Mouse (Mus musculus): ENCODE measurements around the gene Acrbp. TPM values are rescaled to one million over a fixed set of nuclear protein-coding genes. Genes with fewer than 3 reads are reported as not detected.

Gene Acrbp
- polyA plus RNA-seq, 1 experiment from 2014 or later, result 4.5 TPM

- H3K9me3 ChIP-seq (replicated peaks; ENCODE audit: control insufficient read depth, low read length), result no peaks in the 10 kb centered on the region
- no peak overlapping the region for H3K4me3 ChIP-seq (ENCODE audit: low read depth, low read length)
- no peak overlapping the region for H3K9ac ChIP-seq (ENCODE audit: low read depth, low read length)
- H3K36me3 ChIP-seq (ENCODE audit: control insufficient read depth, insufficient read depth), result peaks cover 57% of the 10 kb centered on the region
- no peaks in the 10 kb centered on the region for H3K27me3 ChIP-seq (ENCODE audit: control insufficient read depth, insufficient read depth, low read depth, low read length)
- WGBS (ENCODE audit: insufficient replicate concordance), result 93% methylated on average over 9 of the region's 9 CpGs
- H3K4me1 ChIP-seq (ENCODE audit: control insufficient read depth, low read depth, low read length), result peaks cover 48% of the 10 kb centered on the region
- H3K27ac ChIP-seq (ENCODE audit: low read length), result no peak overlapping the region
- ATAC-seq (ENCODE audit: low read depth), result no peak
- no peak overlapping the region for H3K4me2 ChIP-seq (ENCODE audit: low read depth, low read length)
Observed at GRCm38 (mm10) chr6:125101444-125101843, 52.0 kb downstream of the Acrbp start.

- peak overlapping the region; percentile 86 for H3K27ac ChIP-seq (ENCODE audit: low read length)
Observed at GRCm38 (mm10) chr6:125104223-125104622, 54.7 kb downstream of the Acrbp start.

GRCm38 (mm10) chr6:125107705-125108104 lies 58.2 kb downstream of the Acrbp start:
- Histone ChIP-seq H3K36me3 (ENCODE audit: control insufficient read depth, insufficient read depth) (peaks cover 79% of the 10 kb centered on the region), H3K4me2 (ENCODE audit: low read depth, low read length) (no peak overlapping the region), H3K27ac (ENCODE audit: low read length) (no peak overlapping the region), H3K9ac (ENCODE audit: low read depth, low read length) (no peak overlapping the region), H3K4me1 (ENCODE audit: control insufficient read depth, low read depth, low read length) (peaks cover 17% of the 10 kb centered on the region), H3K4me3 (ENCODE audit: low read depth, low read length) (no peak overlapping the region), H3K27me3 (ENCODE audit: control insufficient read depth, insufficient read depth, low read depth, low read length) (no peaks in the 10 kb centered on the region), H3K9me3 (replicated peaks; ENCODE audit: control insufficient read depth, low read length) (no peaks in the 10 kb centered on the region)
- 85% methylated on average over 2 of the region's 2 CpGs for WGBS (ENCODE audit: insufficient replicate concordance)
- no peak for ATAC-seq (ENCODE audit: low read depth)

More at GRCm38 (mm10) chr6:125104223-125104622, 54.7 kb downstream of the Acrbp start:
- H3K4me3 ChIP-seq (ENCODE audit: low read depth, low read length), result no peak overlapping the region
- H3K27me3 ChIP-seq (ENCODE audit: control insufficient read depth, insufficient read depth, low read depth, low read length), result no peaks in the 10 kb centered on the region
- H3K36me3 ChIP-seq (ENCODE audit: control insufficient read depth, insufficient read depth), result peaks cover 79% of the 10 kb centered on the region
- H3K4me1 ChIP-seq (ENCODE audit: control insufficient read depth, low read depth, low read length), result peaks cover 24% of the 10 kb centered on the region
- H3K9me3 ChIP-seq (replicated peaks; ENCODE audit: control insufficient read depth, low read length), result no peaks in the 10 kb centered on the region
- H3K9ac ChIP-seq (ENCODE audit: low read depth, low read length), result no peak overlapping the region
- WGBS (ENCODE audit: insufficient replicate concordance), result 22% methylated on average over 4 of the region's 4 CpGs
- peak overlapping the region; percentile 48 for H3K4me2 ChIP-seq (ENCODE audit: low read depth, low read length)
- ATAC-seq (ENCODE audit: low read depth), result peak; percentile 100

GRCm38 (mm10) chr6:125109371-125109770 lies 59.9 kb downstream of the Acrbp start:
- H3K4me2 ChIP-seq (ENCODE audit: low read depth, low read length), result no peak overlapping the region
- no peaks in the 10 kb centered on the region for H3K9me3 ChIP-seq (replicated peaks; ENCODE audit: control insufficient read depth, low read length)
- no peak overlapping the region for H3K27ac ChIP-seq (ENCODE audit: low read length)
- no peak overlapping the region for H3K9ac ChIP-seq (ENCODE audit: low read depth, low read length)
- peaks cover 7% of the 10 kb centered on the region for H3K4me1 ChIP-seq (ENCODE audit: control insufficient read depth, low read depth, low read length)
- WGBS (ENCODE audit: insufficient replicate concordance), result 87% methylated on average over 14 of the region's 14 CpGs
- peaks cover 89% of the 10 kb centered on the region for H3K36me3 ChIP-seq (ENCODE audit: control insufficient read depth, insufficient read depth)
- no peak overlapping the region for H3K4me3 ChIP-seq (ENCODE audit: low read depth, low read length)
- ATAC-seq (ENCODE audit: low read depth), result no peak
- no peaks in the 10 kb centered on the region for H3K27me3 ChIP-seq (ENCODE audit: control insufficient read depth, insufficient read depth, low read depth, low read length)

GRCm38 (mm10) chr6:125110927-125111326 lies 61.4 kb downstream of the Acrbp start:
- no peaks in the 10 kb centered on the region for H3K9me3 ChIP-seq (replicated peaks; ENCODE audit: control insufficient read depth, low read length)
- ATAC-seq (ENCODE audit: low read depth), result no peak
- 86% methylated on average over 7 of the region's 7 CpGs for WGBS (ENCODE audit: insufficient replicate concordance)
- no peak overlapping the region for H3K9ac ChIP-seq (ENCODE audit: low read depth, low read length)
- H3K4me1 ChIP-seq (ENCODE audit: control insufficient read depth, low read depth, low read length), result no peaks in the 10 kb centered on the region
- no peak overlapping the region for H3K4me3 ChIP-seq (ENCODE audit: low read depth, low read length)
- H3K27me3 ChIP-seq (ENCODE audit: control insufficient read depth, insufficient read depth, low read depth, low read length), result no peaks in the 10 kb centered on the region
- no peak overlapping the region for H3K27ac ChIP-seq (ENCODE audit: low read length)
- H3K36me3 ChIP-seq (ENCODE audit: control insufficient read depth, insufficient read depth), result peaks cover 84% of the 10 kb centered on the region
- no peak overlapping the region for H3K4me2 ChIP-seq (ENCODE audit: low read depth, low read length)

GRCm38 (mm10) chr6:125112553-125112952 lies 63.1 kb downstream of the Acrbp start:
- no peak overlapping the region for H3K9ac ChIP-seq (ENCODE audit: low read depth, low read length)
- 69% methylated on average over 11 of the region's 11 CpGs for WGBS (ENCODE audit: insufficient replicate concordance)

More at GRCm38 (mm10) chr6:125112553-125112952, 63.1 kb downstream of the Acrbp start:
- Histone ChIP-seq H3K9me3 (replicated peaks; ENCODE audit: control insufficient read depth, low read length) (no peaks in the 10 kb centered on the region), H3K4me1 (ENCODE audit: control insufficient read depth, low read depth, low read length) (no peaks in the 10 kb centered on the region), H3K27me3 (ENCODE audit: control insufficient read depth, insufficient read depth, low read depth, low read length) (no peaks in the 10 kb centered on the region), H3K36me3 (ENCODE audit: control insufficient read depth, insufficient read depth) (peaks cover 78% of the 10 kb centered on the region), H3K4me2 (ENCODE audit: low read depth, low read length) (no peak overlapping the region), H3K4me3 (ENCODE audit: low read depth, low read length) (no peak overlapping the region), H3K27ac (ENCODE audit: low read length) (no peak overlapping the region)
- ATAC-seq (ENCODE audit: low read depth), result no peak

Small RNA genes lying within 50 kb of the gene (microRNA-seq; reads per million reads assigned to microRNA genes)
- not detected for gene Mir7045

Other genes starting within 250 kb of the Acrbp start
- 8.6 and 9.1 TPM in 2 replicates for gene Spsb2, start 241.0 kb upstream of the Acrbp start, polyA plus RNA-seq (2015; fragmentation: Nextera tagmentation; extraction: Ambion mirVana)
- 450 and 452 TPM in 2 replicates for gene Tpi1, start 235.4 kb upstream of the Acrbp start, polyA plus RNA-seq (2015; fragmentation: Nextera tagmentation; extraction: Ambion mirVana)
- 50.0 and 52.7 TPM in 2 replicates for gene Usp5, start 220.2 kb upstream of the Acrbp start, polyA plus RNA-seq (2015; fragmentation: Nextera tagmentation; extraction: Ambion mirVana)
- gene Cdca3, start 220.1 kb upstream of the Acrbp start, polyA plus RNA-seq (2015; fragmentation: Nextera tagmentation; extraction: Ambion mirVana), result 171 and 180 TPM in 2 replicates
- gene Gnb3, start 209.4 kb upstream of the Acrbp start, polyA plus RNA-seq (2015; fragmentation: Nextera tagmentation; extraction: Ambion mirVana), result 0.13 and 0.31 TPM in 2 replicates
- 0.62 and 0.76 TPM in 2 replicates for gene P3h3, start 191.9 kb upstream of the Acrbp start, polyA plus RNA-seq (2015; fragmentation: Nextera tagmentation; extraction: Ambion mirVana)
- gene Gpr162, start 185.7 kb upstream of the Acrbp start, polyA plus RNA-seq (2015; fragmentation: Nextera tagmentation; extraction: Ambion mirVana), result 0.02 TPM in 1 of 2 replicates, not detected in the other
- gene Cd4, start 161.5 kb upstream of the Acrbp start, polyA plus RNA-seq (2015; fragmentation: Nextera tagmentation; extraction: Ambion mirVana), result 0.11 and 0.14 TPM in 2 replicates
- 0.12 and 0.15 TPM in 2 replicates for gene Lag3, start 138.0 kb upstream of the Acrbp start, polyA plus RNA-seq (2015; fragmentation: Nextera tagmentation; extraction: Ambion mirVana)
- 42.3 and 49.6 TPM in 2 replicates for gene Ptms, start 129.6 kb upstream of the Acrbp start, polyA plus RNA-seq (2015; fragmentation: Nextera tagmentation; extraction: Ambion mirVana)
- gene Mlf2, start 118.3 kb upstream of the Acrbp start, polyA plus RNA-seq (2015; fragmentation: Nextera tagmentation; extraction: Ambion mirVana), result 103 and 110 TPM in 2 replicates
- 44.4 and 49.6 TPM in 2 replicates for gene Cops7a, start 84.2 kb upstream of the Acrbp start, polyA plus RNA-seq (2015; fragmentation: Nextera tagmentation; extraction: Ambion mirVana)
- gene Pianp, start 53.0 kb upstream of the Acrbp start, polyA plus RNA-seq (2015; fragmentation: Nextera tagmentation; extraction: Ambion mirVana), result 0.05 and 0.11 TPM in 2 replicates
- gene Zfp384, start 40.5 kb upstream of the Acrbp start, polyA plus RNA-seq (2015; fragmentation: Nextera tagmentation; extraction: Ambion mirVana), result 3.5 and 3.6 TPM in 2 replicates
- 27.6 and 32.4 TPM in 2 replicates for gene Ing4, start 9.9 kb upstream of the Acrbp start, polyA plus RNA-seq (2015; fragmentation: Nextera tagmentation; extraction: Ambion mirVana)
- 1.4 and 1.5 TPM in 2 replicates for gene Lpar5, start 18.2 kb downstream of the Acrbp start, polyA plus RNA-seq (2015; fragmentation: Nextera tagmentation; extraction: Ambion mirVana)
- 18.2 and 22.9 TPM in 2 replicates for gene Chd4, start 46.3 kb downstream of the Acrbp start, polyA plus RNA-seq (2015; fragmentation: Nextera tagmentation; extraction: Ambion mirVana)
- gene Nop2, start 82.2 kb downstream of the Acrbp start, polyA plus RNA-seq (2015; fragmentation: Nextera tagmentation; extraction: Ambion mirVana), result 25.2 and 25.3 TPM in 2 replicates
- gene Iffo1, start 95.6 kb downstream of the Acrbp start, polyA plus RNA-seq (2015; fragmentation: Nextera tagmentation; extraction: Ambion mirVana), result 3.0 and 4.2 TPM in 2 replicates
- gene Gapdh, start 116.8 kb downstream of the Acrbp start, polyA plus RNA-seq (2015; fragmentation: Nextera tagmentation; extraction: Ambion mirVana), result 1,120 and 1,202 TPM in 2 replicates
- 96.1 and 98.1 TPM in 2 replicates for gene Ncapd2, start 142.0 kb downstream of the Acrbp start, polyA plus RNA-seq (2015; fragmentation: Nextera tagmentation; extraction: Ambion mirVana)
- gene Mrpl51, start 142.1 kb downstream of the Acrbp start, polyA plus RNA-seq (2015; fragmentation: Nextera tagmentation; extraction: Ambion mirVana), result 145 and 162 TPM in 2 replicates
- gene Vamp1, start 165.9 kb downstream of the Acrbp start, polyA plus RNA-seq (2015; fragmentation: Nextera tagmentation; extraction: Ambion mirVana), result 1.5 and 1.8 TPM in 2 replicates
- gene Tapbpl, start 182.2 kb downstream of the Acrbp start, polyA plus RNA-seq (2015; fragmentation: Nextera tagmentation; extraction: Ambion mirVana), result 9.1 and 9.7 TPM in 2 replicates
- 1.1 and 1.5 TPM in 2 replicates for gene Cd27, start 187.3 kb downstream of the Acrbp start, polyA plus RNA-seq (2015; fragmentation: Nextera tagmentation; extraction: Ambion mirVana)
- not detected in 2 replicates for gene Tuba3a, start 236.4 kb downstream of the Acrbp start, polyA plus RNA-seq (2015; fragmentation: Nextera tagmentation; extraction: Ambion mirVana)

Data from liver, embryonic 16.5 days (tissue).